Mouse (Mus musculus) bone marrow macrophage, adult 2 months (primary cell): ENCODE results near the gene Phactr1.

Source experiments
- CTCF ChIP-seq: IDR thresholded peaks from 2 replicates; pipeline ENCODE4 v1.5.1; 2012; ENCODE audit warnings: low read depth, mild to moderate bottlenecking, low read length, moderate library complexity
- POLR2A ChIP-seq: IDR thresholded peaks from 2 replicates; pipeline ENCODE4 v1.6.1; 2012; ENCODE audit warnings: mild to moderate bottlenecking, low read depth, low read length, borderline replicate concordance

DNA sequence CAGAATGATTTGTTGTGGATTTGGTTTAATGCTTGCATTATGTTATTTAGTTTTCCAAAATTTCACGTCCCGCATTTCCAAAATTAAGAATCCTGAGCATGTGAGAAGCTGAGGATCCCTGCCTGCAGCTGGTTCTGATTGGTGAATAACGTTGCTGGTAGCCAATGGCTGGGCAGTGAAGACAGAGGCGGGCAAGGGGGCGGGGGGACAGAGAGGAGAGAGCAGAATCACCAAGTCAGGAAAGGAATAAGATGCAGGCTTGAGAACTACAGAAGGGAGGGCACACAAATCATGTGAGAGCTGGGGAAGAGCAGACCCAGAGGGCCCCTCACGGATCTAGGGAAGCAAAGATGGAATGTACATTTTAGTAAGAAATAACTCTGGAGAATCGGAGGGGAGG lies 132.3 kb downstream of the Phactr1 start:
- no peak for TF ChIP-seq POLR2A
- TF ChIP-seq CTCF = no peak
